Mouse (Mus musculus): ENCODE data around the gene Gpr15. TPM values are rescaled to one million over a fixed set of nuclear protein-coding genes. Genes with fewer than 3 reads are reported as not detected.

The Gpr15 gene
- total and polyA plus RNA-seq, 2 experiments from 2014 or later, result 0.11 TPM; not detected in 1

DNA sequence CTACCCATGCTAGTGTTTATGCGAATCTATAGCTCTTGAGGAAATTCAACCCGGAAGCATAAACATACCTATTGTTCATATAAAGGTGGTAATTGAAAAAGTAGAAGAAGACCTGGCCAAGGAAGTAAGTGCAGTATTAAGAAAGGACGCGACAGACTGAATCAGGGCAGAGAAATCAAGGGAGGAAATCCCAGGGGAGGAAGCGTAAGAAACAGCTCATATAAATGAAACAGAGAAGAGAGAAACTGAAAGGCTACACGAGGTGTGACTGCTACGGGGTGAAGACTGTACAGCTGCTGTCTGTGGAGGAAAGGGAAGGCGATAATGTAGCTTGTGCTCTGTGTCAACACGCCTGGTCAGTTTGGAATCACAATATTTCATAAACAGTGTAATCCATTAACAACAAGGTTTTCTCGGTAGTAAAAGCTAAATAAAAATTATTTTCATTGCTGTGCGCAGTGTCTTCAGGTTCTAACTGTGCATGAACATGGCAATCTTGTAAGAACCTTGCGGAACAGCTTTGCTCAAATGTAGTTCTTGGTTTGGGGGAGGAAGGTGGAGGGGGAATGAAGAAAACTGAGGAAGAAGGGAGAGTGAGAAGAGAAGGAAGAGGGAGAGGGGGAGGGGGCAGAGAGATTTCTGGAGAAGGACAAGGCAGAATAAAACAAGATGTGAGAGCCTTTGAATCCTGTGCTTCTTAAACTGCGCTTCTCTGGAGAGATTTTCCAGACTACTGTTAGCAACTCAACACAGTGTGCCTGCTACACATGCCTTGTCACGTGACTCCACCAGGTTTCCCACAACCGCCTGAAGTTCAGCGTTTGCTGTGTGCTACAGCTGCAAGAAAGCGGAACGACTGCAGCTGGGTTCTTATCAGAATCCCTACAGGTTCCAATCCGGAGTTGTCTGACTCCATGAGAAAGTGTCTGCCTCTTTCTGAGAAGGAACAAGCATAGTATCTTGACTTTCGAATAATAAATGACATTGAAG is 33.0 kb downstream of the Gpr15 start:
- Histone ChIP-seq H3K4me1 (ENCODE audit: insufficient read depth, low read length) (no peaks in the 10 kb centered on the region), H3K27me3 (ENCODE audit: insufficient read depth, low read length) (no peaks in the 10 kb centered on the region), H3K4me3 (ENCODE audit: low read depth, low read length) (no peak overlapping the region), H3K36me3 (ENCODE audit: insufficient read depth, low read length) (no peaks in the 10 kb centered on the region; the same call in 1 of the 2 replicates), H3K4me2 (ENCODE audit: low read depth, low read length, poor library complexity, severe bottlenecking) (no peak overlapping the region), H3K27ac (ENCODE audit: low read depth, low read length) (no peak overlapping the region), H3K9ac (replicated peaks; ENCODE audit: low read length, poor library complexity, severe bottlenecking) (no peak overlapping the region), H3K9me3 (ENCODE audit: low read length) (no peaks in the 10 kb centered on the region)
- no peak for ATAC-seq (ENCODE audit: low FRiP score)
- WGBS, result 82% methylated on average over 20 of the region's 20 CpGs
- DNase-seq (ENCODE audit: low spot score), result no peak
- TF ChIP-seq CTCF (IDR thresholded peaks at IDR 0.05), result no peak

GRCm38 (mm10) chr16:58684537-58684936 is 34.3 kb downstream of the Gpr15 start:
- Histone ChIP-seq H3K36me3 (ENCODE audit: insufficient read depth, low read length) (no peaks in the 10 kb centered on the region; the same call in 1 of the 2 replicates), H3K27ac (ENCODE audit: low read depth, low read length) (no peak overlapping the region), H3K4me3 (ENCODE audit: low read depth, low read length) (no peak overlapping the region), H3K9ac (replicated peaks; ENCODE audit: low read length, poor library complexity, severe bottlenecking) (no peak overlapping the region), H3K9me3 (ENCODE audit: low read length) (no peaks in the 10 kb centered on the region), H3K4me1 (ENCODE audit: insufficient read depth, low read length) (no peaks in the 10 kb centered on the region), H3K4me2 (ENCODE audit: low read depth, low read length, poor library complexity, severe bottlenecking) (no peak overlapping the region), H3K27me3 (ENCODE audit: insufficient read depth, low read length) (no peaks in the 10 kb centered on the region)
- 0 out of 2 replicates have a peak, but pooled peaks have one; percentile 13 for TF ChIP-seq CTCF (IDR thresholded peaks at IDR 0.05)
- ATAC-seq (ENCODE audit: low FRiP score), result no peak
- no peak for DNase-seq (ENCODE audit: low spot score)

- Histone ChIP-seq H3K4me1 (ENCODE audit: insufficient read depth, low read length) (no peaks in the 10 kb centered on the region), H3K4me3 (ENCODE audit: low read depth, low read length) (no peak overlapping the region), H3K9ac (replicated peaks; ENCODE audit: low read length, poor library complexity, severe bottlenecking) (no peak overlapping the region), H3K36me3 (ENCODE audit: insufficient read depth, low read length) (no peaks in the 10 kb centered on the region; the same call in 1 of the 2 replicates), H3K9me3 (ENCODE audit: low read length) (no peaks in the 10 kb centered on the region), H3K27me3 (ENCODE audit: insufficient read depth, low read length) (no peaks in the 10 kb centered on the region), H3K27ac (ENCODE audit: low read depth, low read length) (no peak overlapping the region), H3K4me2 (ENCODE audit: low read depth, low read length, poor library complexity, severe bottlenecking) (no peak overlapping the region)
- 95% methylated on average over 4 of the region's 4 CpGs for WGBS
- TF ChIP-seq CTCF (IDR thresholded peaks at IDR 0.05), result no peak
- no peak for ATAC-seq (ENCODE audit: low FRiP score)
- no peak for DNase-seq (ENCODE audit: low spot score)
These were observed 35.0 kb downstream of the Gpr15 start for GRCm38 (mm10) chr16:58683911-58684310.

- DNase-seq (ENCODE audit: low spot score) (no peak), ATAC-seq (ENCODE audit: low FRiP score) (no peak)
- 86% methylated on average over 7 of the region's 7 CpGs for WGBS
- Histone ChIP-seq H3K4me1 (ENCODE audit: insufficient read depth, low read length) (no peaks in the 10 kb centered on the region), H3K9ac (replicated peaks; ENCODE audit: low read length, poor library complexity, severe bottlenecking) (no peak overlapping the region), H3K4me2 (ENCODE audit: low read depth, low read length, poor library complexity, severe bottlenecking) (no peak overlapping the region), H3K27me3 (ENCODE audit: insufficient read depth, low read length) (no peaks in the 10 kb centered on the region), H3K36me3 (ENCODE audit: insufficient read depth, low read length) (peaks cover 7% of the 10 kb centered on the region), H3K4me3 (ENCODE audit: low read depth, low read length) (no peak overlapping the region), H3K9me3 (ENCODE audit: low read length) (no peaks in the 10 kb centered on the region), H3K27ac (ENCODE audit: low read depth, low read length) (no peak overlapping the region)
- no peak for TF ChIP-seq CTCF (IDR thresholded peaks at IDR 0.05)
These were observed 36.0 kb downstream of the Gpr15 start for GRCm38 (mm10) chr16:58682870-58683269.

DNA sequence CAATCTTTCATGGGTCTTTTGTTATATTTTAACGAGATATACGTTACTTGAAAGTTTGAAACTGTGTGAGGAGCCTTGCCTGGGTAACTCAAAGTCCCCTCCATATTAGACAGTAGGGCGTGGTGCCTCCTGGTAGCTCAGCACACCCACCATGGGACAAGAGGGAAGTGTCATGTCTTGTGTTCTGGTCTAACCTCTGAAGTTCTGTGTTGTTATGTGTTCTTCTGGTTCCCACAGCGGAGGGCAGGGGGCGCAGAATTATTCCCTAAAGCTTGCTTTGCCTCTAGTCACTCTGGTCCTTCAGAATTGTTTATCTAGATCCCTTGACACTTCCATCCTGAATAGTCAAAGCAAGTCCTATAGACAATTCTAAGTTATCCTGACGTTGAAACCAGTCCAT is 36.8 kb downstream of the Gpr15 start:
- DNase-seq (ENCODE audit: low spot score) (no peak), ATAC-seq (ENCODE audit: low FRiP score) (no peak)
- H3K36me3 ChIP-seq (ENCODE audit: insufficient read depth, low read length), result peaks cover 8% of the 10 kb centered on the region
- no peaks in the 10 kb centered on the region for H3K9me3 ChIP-seq (ENCODE audit: low read length)
- H3K27ac ChIP-seq (ENCODE audit: low read depth, low read length), result no peak overlapping the region
- no peak for TF ChIP-seq CTCF (IDR thresholded peaks at IDR 0.05)
- no peaks in the 10 kb centered on the region for H3K4me1 ChIP-seq (ENCODE audit: insufficient read depth, low read length)
- no peak overlapping the region for H3K4me3 ChIP-seq (ENCODE audit: low read depth, low read length)
- no peaks in the 10 kb centered on the region for H3K27me3 ChIP-seq (ENCODE audit: insufficient read depth, low read length)
- no peak overlapping the region for H3K4me2 ChIP-seq (ENCODE audit: low read depth, low read length, poor library complexity, severe bottlenecking)
- WGBS, result 92% methylated on average over 6 of the region's 6 CpGs
- no peak overlapping the region for H3K9ac ChIP-seq (replicated peaks; ENCODE audit: low read length, poor library complexity, severe bottlenecking)

GRCm38 (mm10) chr16:58678660-58679059 is 40.2 kb downstream of the Gpr15 start:
- H3K27ac ChIP-seq (ENCODE audit: low read depth, low read length), result no peak overlapping the region
- DNase-seq (ENCODE audit: low spot score), result no peak
- H3K36me3 ChIP-seq (ENCODE audit: insufficient read depth, low read length), result peaks cover 30% of the 10 kb centered on the region
- H3K9me3 ChIP-seq (ENCODE audit: low read length), result no peaks in the 10 kb centered on the region
- H3K4me1 ChIP-seq (ENCODE audit: insufficient read depth, low read length), result no peaks in the 10 kb centered on the region
- no peak for TF ChIP-seq CTCF (IDR thresholded peaks at IDR 0.05)
- H3K4me2 ChIP-seq (ENCODE audit: low read depth, low read length, poor library complexity, severe bottlenecking), result no peak overlapping the region
- 79% methylated on average over 7 of the region's 7 CpGs for WGBS
- H3K9ac ChIP-seq (replicated peaks; ENCODE audit: low read length, poor library complexity, severe bottlenecking), result no peak overlapping the region
- H3K4me3 ChIP-seq (ENCODE audit: low read depth, low read length), result no peak overlapping the region
- H3K27me3 ChIP-seq (ENCODE audit: insufficient read depth, low read length), result no peaks in the 10 kb centered on the region
- ATAC-seq (ENCODE audit: low FRiP score), result no peak

Data from midbrain, postnatal 0 days (tissue).